In genomic region chr3:89691776-89692175, GRCm38 (mm10) we compare ENCODE assay signal across 26 mouse cellular contexts. TPM values are rescaled to one million over a fixed set of nuclear protein-coding genes. Genes with fewer than 3 reads are reported as not detected.
DNase-seq lines count a peak whose midpoint lies in the region; ATAC-seq lines count a peak whose summit lies in the region.
"Had no signal": no experiment of that assay in that cellular context is flagged by ENCODE, and none has a peak within 500 bp of the region (broad histone marks: within the 10 kb centered on the region; RNA-seq: fewer than 3 reads in every experiment).

No protein-coding gene starts in this region.

- no peak overlapping the region for H3K4me3 ChIP-seq in embryonic facial prominence, embryonic 11.5 days (ENCODE audit: low read depth, low read length)
- no peak overlapping the region for H3K4me3 ChIP-seq in embryonic facial prominence, embryonic 10.5 days
- H3K4me3 ChIP-seq in limb, embryonic 13.5 days = no peak overlapping the region
- H3K4me3 ChIP-seq: embryonic facial prominence, embryonic 12.5 days; embryonic facial prominence, embryonic 15.5 days; heart, adult 2 months; heart, embryonic 10.5 days; heart, embryonic 13.5 days; hindbrain, embryonic 13.5 days; intestine, embryonic 15.5 days had no signal

- H3K9me3 ChIP-seq in embryonic facial prominence, embryonic 11.5 days (replicated peaks; ENCODE audit: control insufficient read depth, low read length) = no peaks in the 10 kb centered on the region
- H3K9me3 ChIP-seq in embryonic facial prominence, embryonic 10.5 days = 0 out of 2 replicates have a peak, but pooled peaks cover 10% of the 10 kb centered on the region
- H3K9me3 ChIP-seq in limb, embryonic 13.5 days = peaks cover 8% of the 10 kb centered on the region; the same call in 1 of the 2 replicates
- H3K9me3 ChIP-seq: embryonic facial prominence, embryonic 12.5 days; heart, embryonic 10.5 days; intestine, embryonic 15.5 days had no signal

- no peak overlapping the region for H3K27ac ChIP-seq in embryonic facial prominence, embryonic 11.5 days (replicated peaks; ENCODE audit: low read depth, low read length)
- no peak overlapping the region for H3K27ac ChIP-seq in embryonic facial prominence, embryonic 10.5 days (replicated peaks)
- H3K27ac ChIP-seq in limb, embryonic 13.5 days = no peak overlapping the region
- H3K27ac ChIP-seq: embryonic facial prominence, embryonic 12.5 days; embryonic facial prominence, embryonic 15.5 days; heart, adult 2 months; heart, embryonic 10.5 days; heart, embryonic 13.5 days; hindbrain, embryonic 13.5 days; intestine, embryonic 15.5 days had no signal

- H3K36me3 ChIP-seq in embryonic facial prominence, embryonic 11.5 days (replicated peaks; ENCODE audit: control insufficient read depth, insufficient read depth, low read depth, low read length) = no peaks in the 10 kb centered on the region
- H3K36me3 ChIP-seq in embryonic facial prominence, embryonic 10.5 days (replicated peaks) = no peaks in the 10 kb centered on the region
- H3K36me3 ChIP-seq in limb, embryonic 13.5 days = no peaks in the 10 kb centered on the region
- H3K36me3 ChIP-seq: embryonic facial prominence, embryonic 12.5 days; embryonic facial prominence, embryonic 15.5 days; heart, embryonic 10.5 days; heart, embryonic 13.5 days; hindbrain, embryonic 13.5 days; intestine, embryonic 15.5 days had no signal

- intact Hi-C loops in left cerebral cortex, postnatal 14 days (cut with DNase I) = no loop called here
- intact Hi-C loops in heart, postnatal 10 days (cut with DNase I) = no loop called here

- H3K27me3 ChIP-seq in embryonic facial prominence, embryonic 11.5 days (ENCODE audit: control insufficient read depth, insufficient read depth, low read length) = no peaks in the 10 kb centered on the region
- peaks cover 9% of the 10 kb centered on the region; the same call in 1 of the 2 replicates for H3K27me3 ChIP-seq in embryonic facial prominence, embryonic 10.5 days (replicated peaks; ENCODE audit: low read depth, poor library complexity, severe bottlenecking)
- H3K27me3 ChIP-seq in limb, embryonic 13.5 days = peaks cover 4% of the 10 kb centered on the region; the same call in 1 of the 2 replicates
- H3K27me3 ChIP-seq: embryonic facial prominence, embryonic 12.5 days; intestine, embryonic 15.5 days had no signal

- H3K9ac ChIP-seq in embryonic facial prominence, embryonic 11.5 days (replicated peaks; ENCODE audit: low read length) = no peak overlapping the region
- no peak overlapping the region for H3K9ac ChIP-seq in limb, embryonic 13.5 days
- H3K9ac ChIP-seq: embryonic facial prominence, embryonic 12.5 days; embryonic facial prominence, embryonic 15.5 days; forebrain, postnatal 0 days; heart, embryonic 13.5 days; hindbrain, embryonic 13.5 days; intestine, embryonic 15.5 days had no signal

- no peaks in the 10 kb centered on the region for H3K4me1 ChIP-seq in embryonic facial prominence, embryonic 11.5 days (ENCODE audit: control insufficient read depth, insufficient read depth, low read length)
- peaks cover 9% of the 10 kb centered on the region; the same call in 1 of the 2 replicates for H3K4me1 ChIP-seq in embryonic facial prominence, embryonic 10.5 days
- peaks cover 9% of the 10 kb centered on the region for H3K4me1 ChIP-seq in limb, embryonic 13.5 days
- H3K4me1 ChIP-seq: embryonic facial prominence, embryonic 15.5 days had no signal

- ATAC-seq in embryonic facial prominence, embryonic 11.5 days (replicated peaks; ENCODE audit: insufficient number of reproducible peaks, low FRiP score, low TSS enrichment, low read depth) = no peak
- peak; percentile 44; the same call in 1 of the 2 replicates for ATAC-seq in limb, embryonic 13.5 days (ENCODE audit: low FRiP score, low read depth)
- ATAC-seq: CD4-positive, CD25-positive, alpha-beta regulatory T cell, adult 4 months; forebrain, embryonic 14.5 days; forebrain, postnatal 0 days; hindbrain, embryonic 16.5 days; intestine, embryonic 15.5 days had no signal

- 67% methylated on average over 9 of the region's 9 CpGs for WGBS in embryonic facial prominence, embryonic 11.5 days
- 69% methylated on average over 9 of the region's 9 CpGs for WGBS in embryonic facial prominence, embryonic 10.5 days
- 37% methylated on average over 9 of the region's 9 CpGs for WGBS in limb, embryonic 13.5 days

- H3K4me2 ChIP-seq in embryonic facial prominence, embryonic 11.5 days (ENCODE audit: low read depth, low read length) = no peak overlapping the region
- H3K4me2 ChIP-seq in limb, embryonic 13.5 days (replicated peaks) = no peak overlapping the region
- H3K4me2 ChIP-seq: embryonic facial prominence, embryonic 12.5 days; embryonic facial prominence, embryonic 15.5 days; heart, embryonic 13.5 days; hindbrain, embryonic 13.5 days; intestine, embryonic 15.5 days had no signal

- DNase-seq in embryonic facial prominence, embryonic 11.5 days (ENCODE audit: low spot score) = peak; percentile 18
- DNase-seq in embryonic facial prominence, embryonic 10.5 days (ENCODE audit: low spot score) = no peak
- DNase-seq in 3T3-L1 (ENCODE audit: low read depth, low spot score) = peak; percentile 12
- DNase-seq in R1 (ENCODE audit: low read depth, low spot score) = peak; percentile 61
- no peak for DNase-seq in left cerebral cortex, postnatal 14 days (ENCODE audit: low spot score in 2 of 2)
- no peak for DNase-seq in heart, postnatal 10 days
- DNase-seq: adrenal gland, adult 2 months; adrenal gland, postnatal 14 days; cerebellum, adult 11 months; cerebellum, adult 2 months; cerebellum, adult 9-11 months; cerebellum, postnatal 36 days; embryo, embryonic 11 days; forebrain, postnatal 0 days; gastrocnemius, postnatal 25 days; heart, adult 2 months had no signal

RNA-seq across cellular contexts. Expression of gene Adar, which starts 23.0 kb away (rescaled TPM):
- polyA plus RNA-seq in embryonic facial prominence, embryonic 11.5 days (2014; fragmentation: Nextera tagmentation; extraction: Ambion mirVana) = 14.9 and 15.1 TPM in 2 replicates
- 16.4 and 17.5 TPM in 2 replicates for polyA plus RNA-seq in embryonic facial prominence, embryonic 10.5 days (2016; fragmentation: Nextera tagmentation; extraction: Ambion mirVana)
- 11.2 and 12.4 TPM in 2 replicates for polyA plus RNA-seq in limb, embryonic 13.5 days (2015; fragmentation: Nextera tagmentation; extraction: Ambion mirVana)
- total RNA-seq in left cerebral cortex, postnatal 14 days (2021) = 100 to 1,000 TPM; 115 to 117 TPM
- 10 to 100 TPM; 14.3 to 16.2 TPM for total RNA-seq in heart, postnatal 10 days (2021)

Comparison
In these comparisons a context has a peak if more than half of its experiments do, and no peak if none do; other contexts are left out.
1. DNase-seq: peak in embryonic facial prominence, embryonic 11.5 days (single experiment), 3T3-L1 (single experiment) and R1 (single experiment); none in embryonic facial prominence, embryonic 10.5 days (single experiment), left cerebral cortex, postnatal 14 days (0 of 2) and heart, postnatal 10 days (0 of 2).